Comparison of ENCODE assay signal across 10 mouse cellular contexts in the genomic region with DNA sequence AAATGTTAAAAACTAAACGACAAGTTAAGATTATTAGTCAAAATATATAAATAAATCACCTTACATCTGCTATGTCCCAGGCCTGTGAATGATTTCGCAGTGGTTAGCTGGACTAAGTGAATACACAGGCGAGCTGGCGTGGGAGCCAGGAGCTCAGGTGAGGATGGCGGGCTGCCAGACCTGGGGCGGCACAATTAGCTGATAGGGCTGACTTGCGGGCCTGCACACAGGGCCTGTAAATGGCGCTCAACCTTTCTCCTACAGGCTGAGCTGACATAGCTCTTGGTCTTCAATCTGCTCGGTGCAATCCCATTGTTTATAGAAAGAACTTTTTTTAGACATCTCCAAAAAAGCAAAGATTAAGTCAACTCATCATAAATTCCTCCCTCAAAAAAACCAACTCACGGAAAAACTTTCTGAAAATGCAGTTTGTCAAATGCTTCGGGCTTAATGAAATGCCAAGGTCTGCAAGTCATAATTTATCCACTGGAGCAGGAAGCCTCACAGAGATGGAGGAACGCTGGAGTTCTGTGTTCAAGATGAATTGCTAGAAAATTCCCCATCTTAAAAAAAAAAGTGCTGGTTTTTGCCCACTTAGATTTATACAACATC.
DNase-seq lines count a peak whose midpoint lies in the region; ATAC-seq lines count a peak whose summit lies in the region.
"Had no signal": no experiment of that assay in that cellular context is flagged by ENCODE, and none has a peak within 500 bp of the region (broad histone marks: within the 10 kb centered on the region; RNA-seq: fewer than 3 reads in every experiment).

No protein-coding gene starts in this region.

- intact Hi-C loops in gastrocnemius, postnatal 14 days (cut with DNase I; ENCODE audit: low total_unique reads): no loop called here

- H3K36me3 ChIP-seq in midbrain, embryonic 11.5 days (ENCODE audit: control insufficient read depth, insufficient read depth, low read length): no peaks in the 10 kb centered on the region
- H3K36me3 ChIP-seq in neural tube, embryonic 15.5 days: no peaks in the 10 kb centered on the region
- H3K36me3 ChIP-seq: neural tube, embryonic 12.5 days had no signal

- no peak overlapping the region for H3K27ac ChIP-seq in midbrain, embryonic 11.5 days (ENCODE audit: low read depth, low read length)
- no peak overlapping the region for H3K27ac ChIP-seq in neural tube, embryonic 15.5 days (replicated peaks)
- H3K27ac ChIP-seq: neural tube, embryonic 12.5 days had no signal

- H3K4me1 ChIP-seq in midbrain, embryonic 11.5 days (ENCODE audit: control insufficient read depth, insufficient read depth, low read length): peaks cover 2% of the 10 kb centered on the region; the same call in 1 of the 2 replicates
- no peaks in the 10 kb centered on the region for H3K4me1 ChIP-seq in neural tube, embryonic 15.5 days
- H3K4me1 ChIP-seq: neural tube, embryonic 12.5 days had no signal

- H3K9me3 ChIP-seq in midbrain, embryonic 11.5 days (ENCODE audit: control insufficient read depth, low read length): no peaks in the 10 kb centered on the region
- no peaks in the 10 kb centered on the region for H3K9me3 ChIP-seq in neural tube, embryonic 15.5 days (replicated peaks)
- H3K9me3 ChIP-seq: neural tube, embryonic 12.5 days had no signal

- WGBS in midbrain, embryonic 11.5 days: 90% methylated on average over 12 of the region's 12 CpGs
- WGBS in neural tube, embryonic 15.5 days: 78% methylated on average over 12 of the region's 12 CpGs

- ATAC-seq in midbrain, embryonic 11.5 days (ENCODE audit: low FRiP score): no peak
- ATAC-seq in neural tube, embryonic 15.5 days (ENCODE audit: low FRiP score): no peak

- no peak overlapping the region for H3K4me2 ChIP-seq in midbrain, embryonic 11.5 days
- H3K4me2 ChIP-seq in neural tube, embryonic 15.5 days: no peak overlapping the region
- H3K4me2 ChIP-seq: neural tube, embryonic 12.5 days had no signal

- no peak overlapping the region for H3K4me3 ChIP-seq in midbrain, embryonic 11.5 days (ENCODE audit: low read depth, low read length)
- H3K4me3 ChIP-seq in neural tube, embryonic 15.5 days (replicated peaks): no peak overlapping the region
- H3K4me3 ChIP-seq: neural tube, embryonic 12.5 days had no signal

- H3K9ac ChIP-seq in midbrain, embryonic 11.5 days (ENCODE audit: low read length): no peak overlapping the region
- no peak overlapping the region for H3K9ac ChIP-seq in neural tube, embryonic 15.5 days (replicated peaks)
- H3K9ac ChIP-seq: neural tube, embryonic 12.5 days had no signal

- peak; percentile 26 for DNase-seq in gastrocnemius, postnatal 14 days
- no peak for DNase-seq in gastrocnemius, postnatal 4 days (ENCODE audit: low spot score in 2 of 2)
- DNase-seq in urinary bladder, adult 18-20 months (ENCODE audit: low spot score in 2 of 2): peak; percentile 19 to 41
- no peak for DNase-seq in urinary bladder, adult 2 months (ENCODE audit: low spot score)
- DNase-seq in kidney, postnatal 25 days: peak; percentile 62 to 67
- DNase-seq in urinary bladder, postnatal 36 days (ENCODE audit: low spot score in 2 of 2): peak; percentile 42 to 55
- DNase-seq in midbrain, embryonic 11.5 days (ENCODE audit: low spot score, missing footprints): no peak
- DNase-seq: layer of hippocampus, postnatal 36 days had no signal

- H3K27me3 ChIP-seq in midbrain, embryonic 11.5 days (ENCODE audit: control insufficient read depth, insufficient read depth, low read length): no peaks in the 10 kb centered on the region
- no peaks in the 10 kb centered on the region for H3K27me3 ChIP-seq in neural tube, embryonic 15.5 days (replicated peaks)
- H3K27me3 ChIP-seq: neural tube, embryonic 12.5 days had no signal

Comparison
In these comparisons a context has a peak if more than half of its experiments do, and no peak if none do; other contexts are left out.
1. DNase-seq: peak in gastrocnemius, postnatal 14 days (single experiment), urinary bladder, adult 18-20 months (2 of 2), kidney, postnatal 25 days (2 of 2) and urinary bladder, postnatal 36 days (2 of 2); none in gastrocnemius, postnatal 4 days (0 of 2), urinary bladder, adult 2 months (single experiment) and midbrain, embryonic 11.5 days (single experiment).